Mouse (Mus musculus): ENCODE results near the gene Gm10330.
"Not testable (repeated sequence)": the region's sequence is repeated elsewhere in the genome, so short reads cannot be mapped to it uniquely, and the experiment has no call there.

GRCm38 (mm10) chr12:23780165-23780564 lies at the start of gene Gm10330:
- not testable (repeated sequence) for TF ChIP-seq CTCF (IDR thresholded peaks at IDR 0.05; ENCODE audit: low read depth, low read length); TAL1 (conservative IDR thresholded peaks at IDR 0.05; ENCODE audit: low read depth, low read length)
